In the genomic region with DNA sequence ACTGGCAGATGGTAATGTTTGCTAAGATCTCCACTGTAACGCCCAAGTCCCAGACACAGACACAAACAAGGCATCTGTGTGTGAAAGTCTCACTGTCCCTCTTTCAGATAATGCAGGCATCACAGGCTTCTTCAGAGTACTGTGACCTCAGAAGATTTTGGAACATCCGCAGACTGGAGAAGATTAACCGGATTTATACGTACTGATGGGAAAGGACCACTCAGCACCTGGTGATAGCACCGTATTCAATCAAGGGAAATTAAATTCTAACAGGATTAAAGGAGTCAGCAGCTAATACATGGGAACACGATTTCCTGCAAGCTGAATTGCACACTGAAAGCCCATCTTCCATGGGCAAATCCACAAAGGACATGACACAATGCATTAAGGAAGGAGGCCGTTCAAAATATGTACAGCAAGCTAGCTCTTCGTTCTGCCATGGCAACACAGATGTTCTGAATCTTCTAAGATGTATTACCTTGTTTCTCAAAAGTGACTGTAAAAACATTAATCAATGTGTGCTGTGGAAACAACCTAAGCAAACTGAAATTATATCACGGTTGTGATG, we compare ENCODE assay signal across 20 mouse cellular contexts.
DNase-seq lines count a peak whose midpoint lies in the region; ATAC-seq lines count a peak whose summit lies in the region.
"Had no signal": no experiment of that assay in that cellular context is flagged by ENCODE, and none has a peak within 500 bp of the region (broad histone marks: within the 10 kb centered on the region; RNA-seq: fewer than 3 reads in every experiment).

No protein-coding gene starts in this region.

- no peaks in the 10 kb centered on the region for H3K27me3 ChIP-seq in hindbrain, embryonic 12.5 days
- no peaks in the 10 kb centered on the region for H3K27me3 ChIP-seq in hindbrain, embryonic 11.5 days (ENCODE audit: control insufficient read depth, insufficient read depth, low read length)
- H3K27me3 ChIP-seq in midbrain, embryonic 14.5 days (ENCODE audit: control insufficient read depth, insufficient read depth, low read length), result no peaks in the 10 kb centered on the region
- H3K27me3 ChIP-seq: embryonic facial prominence, embryonic 12.5 days; heart, embryonic 13.5 days; intestine, embryonic 15.5 days; limb, embryonic 13.5 days; liver, embryonic 13.5 days; lung, embryonic 15.5 days had no signal

- H3K27ac ChIP-seq in hindbrain, embryonic 12.5 days, result no peak overlapping the region; the same call in 1 of the 2 replicates
- no peak overlapping the region for H3K27ac ChIP-seq in hindbrain, embryonic 11.5 days (ENCODE audit: low read depth, low read length)
- H3K27ac ChIP-seq in midbrain, embryonic 14.5 days (replicated peaks; ENCODE audit: low read depth, low read length), result no peak overlapping the region
- H3K27ac ChIP-seq: embryonic facial prominence, embryonic 12.5 days; heart, embryonic 13.5 days; intestine, embryonic 15.5 days; kidney, postnatal 0 days; limb, embryonic 13.5 days; liver, embryonic 13.5 days; lung, embryonic 15.5 days had no signal

- no peaks in the 10 kb centered on the region for H3K9me3 ChIP-seq in hindbrain, embryonic 12.5 days (replicated peaks)
- no peaks in the 10 kb centered on the region for H3K9me3 ChIP-seq in hindbrain, embryonic 11.5 days (ENCODE audit: control insufficient read depth, low read length)
- H3K9me3 ChIP-seq in midbrain, embryonic 14.5 days (ENCODE audit: control insufficient read depth, low read length), result no peaks in the 10 kb centered on the region
- H3K9me3 ChIP-seq: embryonic facial prominence, embryonic 12.5 days; heart, embryonic 13.5 days; intestine, embryonic 15.5 days; limb, embryonic 13.5 days; liver, embryonic 13.5 days; lung, embryonic 15.5 days had no signal

- H3K4me3 ChIP-seq in hindbrain, embryonic 12.5 days, result no peak overlapping the region
- H3K4me3 ChIP-seq in hindbrain, embryonic 11.5 days (ENCODE audit: low read depth, low read length), result no peak overlapping the region
- H3K4me3 ChIP-seq in midbrain, embryonic 14.5 days (replicated peaks; ENCODE audit: low read depth, low read length), result no peak overlapping the region
- H3K4me3 ChIP-seq: embryonic facial prominence, embryonic 12.5 days; heart, embryonic 13.5 days; intestine, embryonic 15.5 days; limb, embryonic 13.5 days; liver, embryonic 13.5 days; lung, embryonic 15.5 days had no signal

- H3K4me1 ChIP-seq in hindbrain, embryonic 12.5 days, result peaks cover 6% of the 10 kb centered on the region; the same call in 1 of the 2 replicates
- H3K4me1 ChIP-seq in hindbrain, embryonic 11.5 days (replicated peaks; ENCODE audit: control insufficient read depth, insufficient read depth, low read length), result no peaks in the 10 kb centered on the region
- peaks cover 4% of the 10 kb centered on the region; the same call in 1 of the 2 replicates for H3K4me1 ChIP-seq in midbrain, embryonic 14.5 days (ENCODE audit: control insufficient read depth, insufficient read depth, low read length)
- H3K4me1 ChIP-seq: heart, embryonic 13.5 days; intestine, embryonic 15.5 days; limb, embryonic 13.5 days; liver, embryonic 13.5 days; lung, embryonic 15.5 days had no signal

- peak; percentile 9 for DNase-seq in embryo, embryonic 10 days (ENCODE audit: low spot score)
- DNase-seq in embryo, embryonic 9.5 days (ENCODE audit: extremely low spot score), result no peak
- DNase-seq in hindbrain, embryonic 11.5 days (ENCODE audit: low spot score), result no peak
- DNase-seq in midbrain, embryonic 14.5 days, result peak; percentile 54
- no peak for DNase-seq in cerebellum, adult 18-20 months
- DNase-seq: adrenal gland, adult 8-10 months; cerebellum, postnatal 14 days; layer of hippocampus, postnatal 36 days; liver, embryonic 13.5 days; lung, postnatal 4 days; right cerebral cortex, adult 18-20 months had no signal

- no peak overlapping the region for H3K9ac ChIP-seq in hindbrain, embryonic 12.5 days
- H3K9ac ChIP-seq in hindbrain, embryonic 11.5 days (ENCODE audit: low read depth, low read length), result no peak overlapping the region
- no peak overlapping the region for H3K9ac ChIP-seq in midbrain, embryonic 14.5 days (replicated peaks; ENCODE audit: low read length)
- H3K9ac ChIP-seq: embryonic facial prominence, embryonic 12.5 days; heart, embryonic 13.5 days; intestine, embryonic 15.5 days; limb, embryonic 13.5 days; liver, embryonic 13.5 days; lung, embryonic 15.5 days had no signal

- 64% methylated on average over 9 of the region's 9 CpGs for WGBS in hindbrain, embryonic 12.5 days
- WGBS in hindbrain, embryonic 11.5 days, result 73% methylated on average over 9 of the region's 9 CpGs
- 30% methylated on average over 9 of the region's 9 CpGs for WGBS in midbrain, embryonic 14.5 days

- H3K4me2 ChIP-seq in hindbrain, embryonic 12.5 days (replicated peaks), result no peak overlapping the region
- no peak overlapping the region for H3K4me2 ChIP-seq in hindbrain, embryonic 11.5 days (replicated peaks; ENCODE audit: low read depth, low read length)
- H3K4me2 ChIP-seq in midbrain, embryonic 14.5 days (ENCODE audit: low read length), result no peak overlapping the region
- H3K4me2 ChIP-seq: embryonic facial prominence, embryonic 12.5 days; heart, embryonic 13.5 days; intestine, embryonic 15.5 days; limb, embryonic 13.5 days; liver, embryonic 13.5 days; lung, embryonic 15.5 days had no signal

- H3K36me3 ChIP-seq in hindbrain, embryonic 12.5 days, result no peaks in the 10 kb centered on the region
- no peaks in the 10 kb centered on the region for H3K36me3 ChIP-seq in hindbrain, embryonic 11.5 days (ENCODE audit: control insufficient read depth, insufficient read depth, low read length)
- no peaks in the 10 kb centered on the region for H3K36me3 ChIP-seq in midbrain, embryonic 14.5 days (ENCODE audit: control insufficient read depth, insufficient read depth, low read length)
- H3K36me3 ChIP-seq: embryonic facial prominence, embryonic 12.5 days; heart, embryonic 13.5 days; intestine, embryonic 15.5 days; limb, embryonic 13.5 days; liver, embryonic 13.5 days; lung, embryonic 15.5 days had no signal

- 0 out of 2 replicates have a peak, but pooled peaks have one; percentile 22 for ATAC-seq in hindbrain, embryonic 12.5 days (ENCODE audit: low FRiP score)
- no peak for ATAC-seq in hindbrain, embryonic 11.5 days (ENCODE audit: low FRiP score)
- ATAC-seq in midbrain, embryonic 14.5 days (ENCODE audit: low FRiP score, low TSS enrichment), result no peak; the same call in 1 of the 2 replicates
- no peak for ATAC-seq in monocyte, adult 5-6 weeks (replicated peaks; ENCODE audit: insufficient number of reproducible peaks, low FRiP score, low TSS enrichment, poor library complexity, severe bottlenecking)
- ATAC-seq in inflammation-experienced regulatory T-cells, adult 6 months, result no peak
- ATAC-seq: intestine, embryonic 15.5 days had no signal

Comparison
In these comparisons a context has a peak if more than half of its experiments do, and no peak if none do; other contexts are left out.
1. DNase-seq: peak in embryo, embryonic 10 days (single experiment) and midbrain, embryonic 14.5 days (single experiment); none in embryo, embryonic 9.5 days (single experiment), hindbrain, embryonic 11.5 days (single experiment) and cerebellum, adult 18-20 months (0 of 2).